Mouse (Mus musculus): ENCODE results near the gene Kars.

The Kars gene

DNA sequence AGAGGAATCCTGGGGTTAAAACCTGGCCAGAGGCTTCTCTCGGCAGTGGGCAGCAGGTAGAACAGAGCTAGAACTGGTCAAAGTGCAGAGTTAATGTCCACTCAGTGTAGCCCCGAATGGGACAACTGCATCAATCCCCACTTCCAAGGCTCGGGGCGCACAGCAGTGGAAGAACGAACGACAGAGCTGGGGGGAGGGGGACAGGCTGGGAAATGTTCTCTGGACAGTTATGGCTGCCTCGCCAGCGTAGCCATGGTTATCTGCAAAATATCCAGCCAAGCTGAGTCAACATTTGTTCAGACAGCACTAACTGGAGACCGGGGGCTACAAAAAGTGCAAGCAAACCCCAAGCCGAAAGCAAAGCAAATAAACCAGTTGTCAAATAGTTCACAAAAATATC lies 33.0 kb downstream of the Kars start:
- no peak for DNase-seq

DNA sequence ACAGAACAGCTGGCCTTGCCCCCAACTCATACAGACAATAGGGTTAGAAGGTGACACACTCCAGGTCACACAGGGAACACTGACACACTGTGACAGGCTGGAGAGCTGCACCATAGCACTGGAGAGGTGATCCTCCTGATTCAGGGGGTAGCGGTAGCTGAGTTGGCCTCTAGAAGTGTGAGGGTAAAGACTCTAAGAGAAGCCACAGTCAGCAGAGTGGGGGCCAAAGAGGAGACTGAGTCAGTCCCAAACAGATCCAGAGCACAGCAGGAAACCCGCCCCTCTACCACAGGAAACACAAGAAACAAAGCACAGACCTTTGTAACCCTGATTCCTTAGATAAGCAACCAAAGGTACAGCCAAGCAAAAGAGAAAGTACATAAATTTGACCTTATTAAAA lies 34.8 kb downstream of the Kars start:
- no peak for DNase-seq

DNA sequence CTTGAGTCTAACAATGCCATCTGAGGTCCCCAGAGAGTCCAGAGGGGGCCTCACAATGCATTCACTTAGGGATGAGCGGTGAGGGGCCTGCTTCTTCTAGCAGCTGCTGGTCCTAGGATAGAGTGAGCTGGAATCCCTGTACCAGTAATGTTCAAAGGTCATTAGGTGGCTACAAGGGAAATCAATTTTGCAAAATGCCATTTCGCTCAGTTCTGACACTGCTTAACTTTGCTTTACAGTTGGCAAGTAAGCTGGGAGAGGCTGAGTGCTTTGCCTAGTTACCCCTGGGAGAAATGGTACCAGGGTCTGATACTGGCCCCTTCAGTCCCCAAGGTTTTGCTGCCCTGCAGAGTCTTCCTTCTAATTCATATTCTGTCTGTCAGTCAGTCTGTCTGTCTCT lies 35.4 kb downstream of the Kars start:
- no peak for DNase-seq

DNA sequence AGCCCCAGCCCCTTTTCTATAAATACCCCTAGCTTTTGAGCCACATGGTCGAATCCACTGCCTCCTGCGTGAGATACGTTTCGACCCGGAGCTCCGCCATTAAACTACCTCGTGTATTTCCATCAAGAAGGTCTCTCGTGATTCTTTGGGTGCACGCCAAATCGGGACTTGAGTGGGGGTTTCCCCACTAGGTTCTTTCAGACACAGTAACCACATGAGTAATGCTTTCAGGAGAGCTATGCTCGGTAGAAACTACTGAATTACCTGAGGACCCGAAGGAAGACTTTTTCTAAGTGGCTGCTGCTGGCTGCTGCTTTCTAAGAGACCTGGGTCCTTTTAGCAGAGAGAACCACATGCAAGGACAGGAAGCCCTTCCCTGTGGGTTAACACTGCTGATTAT lies 37.0 kb downstream of the Kars start:
- no peak for DNase-seq

DNA sequence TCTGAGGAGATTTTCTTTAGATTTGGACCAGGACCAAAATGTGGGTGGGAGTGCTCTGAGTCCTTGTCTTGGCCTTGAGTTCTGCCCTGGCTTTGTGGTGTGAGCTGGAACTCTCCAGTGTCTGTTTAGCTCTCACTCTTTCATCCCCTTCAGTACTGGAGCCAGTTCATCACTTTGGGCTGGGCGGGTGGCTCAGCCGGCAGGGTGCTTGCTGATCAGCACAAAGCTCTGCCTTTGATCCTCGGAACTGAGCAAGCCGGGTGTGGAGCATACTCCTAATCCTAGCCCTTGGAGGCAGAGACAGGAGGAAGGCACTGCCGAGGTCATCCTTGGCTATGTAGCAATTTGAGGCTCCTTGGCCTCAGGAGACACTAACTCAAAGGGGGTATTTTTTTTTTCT lies 42.1 kb downstream of the Kars start:
- DNase-seq: no peak

DNA sequence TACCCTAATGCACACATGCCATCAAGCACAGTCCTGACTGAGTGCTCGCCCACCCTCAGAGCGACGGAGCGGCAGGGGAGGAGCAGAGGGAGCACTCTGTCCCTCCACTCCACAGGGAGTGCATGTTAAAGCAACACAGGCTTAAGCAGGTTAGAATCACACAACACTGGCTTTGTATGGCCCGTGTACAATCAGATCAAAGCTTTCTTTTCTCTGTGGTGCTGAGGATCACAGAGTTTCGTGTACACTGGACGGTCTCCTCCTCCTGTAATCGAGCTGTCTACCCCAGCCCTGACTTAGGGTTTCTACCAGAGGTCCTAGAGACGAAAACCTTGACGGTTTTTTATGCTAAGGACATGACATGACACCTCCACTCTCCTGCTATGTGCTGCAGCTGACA lies 42.6 kb downstream of the Kars start:
- DNase-seq: no peak

DNA sequence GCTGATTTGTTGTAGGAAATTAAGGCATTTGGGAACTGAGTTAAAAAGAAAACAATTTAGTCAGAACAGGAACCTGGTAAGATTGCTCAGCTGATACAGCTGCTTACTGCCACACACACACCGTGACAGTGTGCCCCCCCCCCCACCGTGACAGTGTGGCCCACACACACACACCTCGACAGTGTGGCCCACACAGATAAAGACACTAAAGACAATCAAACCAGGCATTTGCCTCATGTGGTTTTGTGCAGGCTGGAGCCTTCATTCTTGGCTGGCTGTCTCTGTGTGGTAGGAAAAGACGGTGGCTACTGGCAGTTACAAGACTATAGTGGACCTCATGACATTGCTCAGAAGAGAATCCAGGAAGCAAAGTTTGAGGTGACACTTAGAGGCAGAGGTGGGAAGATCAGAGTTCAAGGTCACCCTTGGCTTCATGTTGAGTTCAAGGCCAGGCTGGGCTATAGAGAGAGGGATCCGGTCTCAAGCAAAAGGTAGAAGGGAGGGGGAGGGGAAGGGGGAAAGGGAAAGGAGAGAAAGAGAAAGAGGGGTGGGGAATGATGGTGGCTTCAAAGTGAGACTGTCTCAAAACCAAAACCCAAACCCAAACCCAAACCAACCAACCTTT lies 43.8 kb downstream of the Kars start:
- no peak for DNase-seq

DNA sequence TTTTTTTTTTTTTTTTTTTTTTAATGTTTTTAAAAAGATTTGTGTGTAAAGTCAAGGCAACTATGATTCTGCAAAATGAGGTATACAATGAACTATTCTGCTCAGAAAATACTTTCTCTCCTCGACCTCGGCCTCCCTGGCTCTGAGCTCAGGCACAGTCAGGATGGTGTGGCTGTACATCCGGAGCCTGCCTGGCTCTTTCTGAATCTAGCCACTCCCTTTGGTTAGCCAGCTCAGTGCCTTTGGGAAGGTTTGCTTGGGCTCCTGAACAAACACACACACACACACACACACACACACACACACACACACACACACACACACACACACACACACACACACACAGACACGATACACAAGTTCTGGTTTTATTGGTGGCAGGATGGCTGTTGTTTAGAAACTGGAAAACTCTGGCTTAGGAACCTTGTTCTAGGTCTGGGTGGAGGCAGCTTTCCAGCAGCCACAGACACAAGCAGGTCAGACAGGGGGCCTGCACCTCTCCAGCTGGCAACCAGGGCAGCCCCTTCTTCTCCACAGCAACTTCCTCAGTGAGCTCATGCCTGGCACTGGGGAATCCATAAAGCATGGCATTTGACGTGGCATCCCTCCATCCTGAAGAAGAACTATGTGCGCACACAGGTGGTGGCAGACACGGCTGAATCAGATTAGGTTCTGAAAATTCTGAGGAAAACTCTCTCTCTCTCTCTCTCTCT lies 46.1 kb downstream of the Kars start:
- DNase-seq: no peak

DNA sequence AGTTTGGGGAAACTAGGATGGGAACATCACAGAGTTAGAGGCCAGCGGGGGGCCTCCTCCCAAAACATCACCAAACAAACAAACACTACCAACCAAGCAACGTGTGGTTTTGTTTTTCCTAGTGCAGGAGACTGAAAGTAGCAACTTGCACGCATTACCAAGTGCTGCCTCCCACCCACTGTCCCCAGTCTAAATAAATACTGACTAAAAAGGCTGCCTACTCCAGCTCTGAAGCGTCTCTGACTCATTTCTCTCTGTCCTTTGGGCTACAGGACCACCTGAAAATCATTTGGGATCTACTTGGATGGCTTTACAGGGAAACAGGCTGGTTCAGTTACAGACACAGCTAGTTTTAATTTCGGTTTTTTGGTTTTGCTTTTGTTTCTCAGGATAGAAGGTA lies 46.8 kb downstream of the Kars start:
- DNase-seq: no peak

DNA sequence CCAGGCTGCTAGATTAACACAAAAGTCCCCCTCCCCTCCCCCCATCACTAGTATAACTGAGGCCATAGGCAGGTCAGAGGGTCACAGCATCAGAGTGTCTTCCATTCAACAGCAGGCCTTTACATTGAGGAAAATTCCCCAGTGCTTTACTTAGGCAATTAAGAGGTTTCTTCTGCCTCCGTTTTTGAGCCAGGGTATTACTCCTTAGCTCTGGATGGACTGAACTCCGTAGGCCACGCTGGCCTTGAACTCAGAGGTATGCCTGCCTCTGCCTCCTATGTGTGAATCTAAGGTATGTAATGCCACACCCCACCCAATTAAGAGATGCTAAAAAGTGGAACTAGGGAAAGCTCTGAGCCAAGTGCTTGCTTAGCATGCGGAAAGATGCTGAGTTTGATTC lies 47.6 kb downstream of the Kars start:
- no peak for DNase-seq

DNA sequence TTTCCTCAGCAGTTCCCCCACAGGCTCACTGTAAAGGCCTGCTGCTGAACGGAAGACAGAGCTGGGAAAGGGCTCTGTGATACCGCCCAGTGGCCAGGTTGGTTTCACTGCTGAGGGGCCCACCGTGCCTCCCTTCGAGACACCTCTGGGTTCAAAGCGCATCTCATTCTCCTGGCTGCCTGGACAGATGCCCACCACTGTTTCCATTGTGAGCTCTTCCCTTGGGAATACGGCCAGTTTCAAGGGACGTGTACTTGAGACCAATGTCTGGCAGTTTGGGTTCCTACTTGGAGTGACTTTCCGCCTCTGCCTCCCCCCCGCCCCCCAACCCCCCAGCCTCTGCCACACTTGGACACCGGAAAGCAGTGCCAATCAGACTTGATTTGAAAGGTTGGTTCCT lies 48.0 kb downstream of the Kars start:
- no peak for DNase-seq

DNA sequence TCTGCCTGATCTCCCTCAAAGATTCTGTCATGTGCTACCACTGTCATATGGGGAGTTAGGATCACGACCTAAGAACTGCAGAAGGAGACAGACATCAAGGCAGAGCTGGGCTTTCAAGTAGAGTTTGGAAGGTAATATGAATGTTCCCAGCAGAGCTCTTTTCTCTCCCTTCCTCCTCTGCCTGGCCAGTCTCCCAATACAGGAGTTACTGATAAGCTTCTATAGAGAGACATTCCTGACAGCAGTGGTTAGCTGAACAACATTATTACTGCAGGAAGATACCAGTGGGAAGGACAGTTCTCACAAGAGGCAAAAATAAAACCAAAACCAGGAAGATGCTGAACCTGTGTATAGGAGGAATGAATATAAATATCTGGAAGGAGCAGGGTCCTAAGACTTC lies 48.5 kb downstream of the Kars start:
- DNase-seq: no peak

DNA sequence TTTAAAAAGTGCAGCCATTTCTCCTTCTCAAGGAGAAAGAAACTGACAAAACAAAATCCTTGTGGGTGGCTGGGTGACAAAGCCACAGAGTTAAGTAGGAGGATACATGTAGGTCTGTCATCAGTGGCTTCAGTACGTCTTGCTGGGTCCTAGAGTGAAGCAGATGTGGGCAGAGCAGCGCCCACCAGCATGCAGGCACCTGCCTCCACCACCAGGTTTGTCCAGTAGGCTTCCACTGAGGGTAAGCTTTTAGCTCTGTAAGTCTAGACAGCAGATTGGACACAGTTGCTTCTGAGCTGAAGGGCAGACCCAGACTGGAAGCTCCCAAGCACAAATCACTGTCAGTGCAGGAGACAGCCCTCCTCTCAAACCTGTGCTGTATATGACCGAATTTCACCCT lies 49.8 kb downstream of the Kars start:
- peak in 1 of 2 experiments; percentile 8 for DNase-seq

DNA sequence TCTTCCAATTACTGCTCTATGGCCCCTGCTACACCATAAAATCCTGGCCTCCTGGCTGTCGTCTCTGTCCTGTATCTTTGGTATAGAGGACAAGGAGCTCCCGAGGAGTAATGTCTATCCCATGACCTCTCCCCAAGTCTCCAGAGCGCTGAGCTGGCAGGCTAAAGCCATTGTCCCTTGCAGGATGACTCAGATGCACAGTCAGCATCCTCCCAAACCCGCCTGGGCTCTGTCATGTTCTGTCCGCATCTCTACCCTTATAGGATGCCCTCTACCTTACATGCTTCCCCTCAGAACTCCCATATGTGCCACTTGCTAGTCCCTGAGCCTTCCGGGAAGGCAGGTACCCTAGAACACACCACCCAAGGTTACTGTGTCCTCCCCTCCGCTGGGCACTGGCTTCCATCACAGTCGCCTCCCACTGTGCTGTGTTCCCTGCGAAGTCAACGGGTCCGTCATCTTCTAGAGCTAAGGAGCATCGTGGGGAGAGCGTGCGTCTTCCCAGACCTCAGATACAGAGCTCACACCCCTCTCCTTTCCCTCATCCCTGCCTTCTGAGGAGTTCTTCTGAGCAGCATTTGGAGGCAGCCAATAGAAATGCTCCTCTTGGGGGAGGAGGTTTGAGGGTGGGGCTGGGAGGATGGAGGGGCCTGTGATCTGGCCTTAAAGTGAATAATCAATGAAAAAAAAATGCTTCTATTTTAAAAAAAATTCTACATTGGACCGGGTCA lies 50.4 kb downstream of the Kars start:
- no peak for DNase-seq

DNA sequence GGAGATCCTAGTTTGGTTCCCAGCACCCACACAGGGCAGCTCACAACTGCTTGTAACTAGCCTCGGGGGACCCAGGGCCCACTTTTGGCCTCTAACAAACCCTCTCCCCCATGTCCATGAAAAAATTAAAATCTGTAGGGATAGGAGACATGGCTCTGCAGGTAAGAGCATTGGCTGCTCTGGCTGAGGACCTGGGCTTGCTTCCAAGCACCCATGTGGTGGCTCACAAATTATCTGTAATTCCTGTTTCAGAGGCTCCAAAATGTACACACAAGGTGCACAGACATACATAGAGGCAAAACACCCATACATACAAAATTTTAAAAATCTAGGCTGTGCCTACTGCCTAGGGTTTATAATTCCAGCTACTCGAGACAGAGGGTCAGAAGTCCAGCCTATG lies 53.9 kb downstream of the Kars start:
- no peak for DNase-seq

DNA sequence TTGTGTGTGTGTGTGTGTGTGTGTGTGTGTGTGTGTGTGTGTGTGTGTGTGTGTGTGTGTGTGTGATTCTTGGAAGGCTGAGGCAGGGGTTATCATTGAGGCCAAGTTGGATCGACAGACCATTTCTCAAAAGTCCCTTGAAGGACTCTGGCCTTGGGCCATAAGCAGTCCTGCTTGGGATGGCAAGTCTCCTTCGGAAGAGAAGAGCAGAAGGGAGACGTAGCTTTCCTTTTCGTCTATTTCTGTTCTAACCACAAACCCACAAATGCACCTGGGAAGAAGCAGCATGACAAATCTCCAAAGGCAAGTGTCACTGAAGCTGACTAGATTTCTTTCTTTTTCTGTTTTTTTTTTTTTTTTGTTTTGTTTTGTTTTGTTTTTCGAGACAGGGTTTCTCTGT lies 55.2 kb downstream of the Kars start:
- DNase-seq: no peak

DNA sequence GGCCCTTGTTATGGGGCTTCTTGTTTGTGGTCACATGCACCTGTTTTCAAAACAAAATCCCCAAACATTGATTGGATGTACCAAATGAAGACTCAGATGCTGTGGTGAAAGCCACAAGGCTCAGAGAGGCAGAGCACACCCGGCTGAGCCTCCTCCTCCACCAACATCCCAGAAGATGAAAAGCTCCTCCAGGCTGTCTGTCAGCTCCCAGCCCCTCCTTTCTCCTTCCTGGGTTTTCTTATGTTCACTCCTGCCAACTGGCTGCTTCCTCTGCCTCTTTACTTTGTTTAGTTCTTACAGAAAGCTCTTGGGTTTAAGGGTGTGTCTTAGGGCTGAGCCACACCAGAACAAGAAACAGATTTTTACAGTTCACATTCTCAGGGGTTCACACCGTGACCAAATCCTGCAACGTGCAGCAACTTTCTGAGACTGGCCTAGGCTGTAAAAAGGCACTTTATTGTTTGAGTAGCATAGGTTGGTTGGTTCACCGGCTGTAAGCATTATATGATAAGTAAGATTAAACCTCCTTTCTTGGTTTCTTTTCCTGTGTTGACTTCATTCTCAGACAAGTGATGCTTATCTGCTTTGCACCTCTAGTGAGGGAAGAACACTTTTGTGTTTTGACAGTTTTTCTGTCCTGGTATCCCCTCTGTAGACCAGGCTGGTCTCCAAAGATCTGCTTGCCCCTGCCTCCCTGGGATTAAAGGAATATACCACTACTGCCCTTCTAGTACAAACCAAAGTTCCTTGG lies 56.1 kb downstream of the Kars start:
- no peak for DNase-seq

DNA sequence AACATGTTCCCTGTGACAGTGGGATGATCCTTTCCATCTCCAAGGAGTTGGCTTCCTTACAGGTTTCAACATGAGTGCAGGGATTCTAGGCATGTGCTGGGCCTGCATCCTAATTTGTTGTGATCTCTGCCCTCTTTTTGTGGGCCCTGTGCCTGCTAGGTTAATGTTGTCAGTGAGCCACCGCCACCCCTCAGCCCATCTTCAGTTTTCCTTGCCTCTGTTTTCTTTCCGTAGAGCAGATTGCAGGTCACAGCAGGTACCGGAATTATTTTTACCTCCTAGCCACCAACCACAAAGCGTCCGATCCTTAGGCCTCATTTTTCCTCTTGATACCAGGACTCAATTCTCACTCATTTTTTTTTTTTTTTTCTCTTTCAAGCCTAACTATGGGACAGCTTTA lies 59.2 kb downstream of the Kars start:
- DNase-seq: no peak

DNA sequence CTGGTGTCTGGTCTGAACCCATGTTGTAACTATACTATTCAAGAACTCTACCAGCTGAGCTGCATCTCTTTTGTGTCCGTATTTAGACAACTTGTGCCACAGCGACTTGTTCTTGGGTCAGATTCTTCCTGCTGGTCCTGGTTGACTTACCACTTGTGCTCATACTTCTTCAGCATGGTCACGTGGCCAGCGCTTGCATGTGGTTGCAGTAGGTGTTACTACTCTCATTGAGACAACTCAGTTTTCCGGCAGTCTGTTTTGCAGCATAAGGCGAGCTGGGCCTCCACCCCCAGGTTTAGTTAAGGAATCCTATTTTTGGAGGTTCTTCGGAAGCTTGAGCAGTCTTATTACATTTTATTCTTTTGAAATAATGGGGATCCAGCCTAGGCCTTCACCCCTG lies 59.8 kb downstream of the Kars start:
- peak; percentile 63 to 66 for DNase-seq

DNA sequence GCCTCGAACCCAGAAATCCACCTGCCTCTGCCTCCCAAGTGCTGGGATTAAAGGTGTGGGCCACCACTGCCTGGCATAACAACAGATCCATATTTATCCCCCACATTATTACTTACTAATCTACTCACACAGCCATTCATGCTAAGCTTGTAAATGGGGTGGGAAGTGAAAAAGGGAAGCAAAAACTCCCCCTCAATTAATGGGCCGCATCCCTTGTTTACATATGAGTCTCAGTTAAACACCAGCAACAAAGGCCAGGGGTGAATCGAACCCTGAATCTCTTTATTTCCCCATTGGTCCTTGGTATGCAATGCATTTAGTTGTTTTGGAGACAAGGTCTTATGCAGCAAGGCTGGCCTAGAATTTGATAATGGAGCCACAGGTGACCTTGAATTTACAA lies 60.3 kb downstream of the Kars start:
- peak; percentile 31 to 32 for DNase-seq

DNA sequence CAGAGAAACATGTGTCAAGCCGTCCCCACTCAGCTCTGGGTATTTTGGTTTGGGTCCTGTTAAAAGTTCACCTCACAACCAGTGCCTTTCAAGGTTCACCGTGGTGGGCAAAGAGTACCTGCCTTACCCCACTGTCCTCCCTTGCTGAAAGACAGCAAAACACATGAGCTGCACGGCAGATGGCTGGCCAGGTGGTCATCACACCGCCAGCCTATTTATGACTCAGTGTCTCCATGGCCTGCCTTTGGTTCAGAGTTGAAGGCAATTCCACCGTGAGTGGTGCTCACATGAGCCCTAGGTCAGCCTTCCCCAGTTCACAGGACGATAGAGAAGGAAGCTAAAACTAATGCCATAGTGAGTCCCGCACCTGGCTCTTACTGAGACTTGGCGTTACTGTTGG lies 63.2 kb downstream of the Kars start:
- DNase-seq: no peak

DNA sequence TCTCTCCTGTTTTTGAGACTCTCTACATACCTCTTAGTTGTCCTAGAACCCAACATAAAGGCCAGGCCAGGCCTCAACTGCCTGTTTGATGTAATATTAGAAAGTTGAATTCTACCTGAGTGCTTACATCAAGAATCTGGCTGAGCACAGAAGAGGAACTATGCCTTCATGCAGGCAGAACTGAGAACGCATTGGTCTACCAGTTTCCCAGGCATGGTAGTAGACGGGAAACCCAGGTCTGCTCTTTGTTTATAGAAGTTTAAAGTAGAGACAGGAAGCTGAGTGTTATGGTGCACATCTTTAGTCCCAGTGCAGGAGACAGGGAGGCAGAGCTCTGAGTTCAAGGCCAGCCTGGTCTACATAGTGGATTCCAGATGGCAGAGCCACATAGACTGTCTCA lies 64.0 kb downstream of the Kars start:
- peak; percentile 50 to 54 for DNase-seq

DNA sequence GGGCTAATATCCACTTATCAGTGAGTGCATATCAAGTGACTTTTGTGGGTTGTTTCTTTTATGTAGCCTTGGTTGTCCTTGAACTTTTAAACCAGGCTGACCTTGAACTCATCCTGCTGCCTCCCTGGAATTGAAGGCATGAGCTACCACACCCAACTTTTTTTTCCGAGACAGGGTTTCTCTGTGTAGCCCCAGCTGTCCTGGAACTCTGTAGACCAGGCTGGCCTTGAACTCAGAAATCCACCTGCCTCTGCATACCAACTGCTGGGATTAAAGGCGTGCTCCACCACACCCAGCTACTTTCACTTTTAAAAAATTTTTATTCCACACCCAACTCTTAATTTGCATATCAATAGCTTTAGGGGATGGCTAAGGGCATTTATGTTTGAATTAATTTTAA lies 67.6 kb downstream of the Kars start:
- DNase-seq: no peak

All from B cell, adult 2 months (primary cell).